Mouse (Mus musculus): ENCODE measurements around the gene Gstm4. TPM values are rescaled to one million over a fixed set of nuclear protein-coding genes. Genes with fewer than 3 reads are reported as not detected.
"Not testable (repeated sequence)": the region's sequence is repeated elsewhere in the genome, so short reads cannot be mapped to it uniquely, and the experiment has no call there.

The Gstm4 gene
- total and polyA plus RNA-seq, 2 experiments from 2014 or later, result 4.1 to 25.9 TPM

GRCm38 (mm10) chr3:107999491-107999890, 45.2 kb downstream of the Gstm4 start:
- no peak overlapping the region for H3K4me3 ChIP-seq (ENCODE audit: low read depth, low read length)
- H3K4me1 ChIP-seq (ENCODE audit: insufficient read depth, low read length), result no peaks in the 10 kb centered on the region
- ATAC-seq (ENCODE audit: low FRiP score), result no peak
- no peaks in the 10 kb centered on the region for H3K9me3 ChIP-seq (ENCODE audit: low read length)
- H3K27me3 ChIP-seq (ENCODE audit: insufficient read depth, low read length), result no peaks in the 10 kb centered on the region
- H3K9ac ChIP-seq (replicated peaks; ENCODE audit: low read length, poor library complexity, severe bottlenecking), result no peak overlapping the region
- no peak overlapping the region for H3K4me2 ChIP-seq (ENCODE audit: low read depth, low read length, poor library complexity, severe bottlenecking)
- WGBS, result 84% methylated on average over 3 of the region's 3 CpGs
- TF ChIP-seq CTCF (IDR thresholded peaks at IDR 0.05), result no peak
- no peak for DNase-seq (ENCODE audit: low spot score)
- no peak overlapping the region for H3K27ac ChIP-seq (ENCODE audit: low read depth, low read length)
- H3K36me3 ChIP-seq (ENCODE audit: insufficient read depth, low read length), result no peaks in the 10 kb centered on the region

- no peak overlapping the region for H3K9ac ChIP-seq (replicated peaks; ENCODE audit: low read length, poor library complexity, severe bottlenecking)
- no peaks in the 10 kb centered on the region for H3K36me3 ChIP-seq (ENCODE audit: insufficient read depth, low read length)
- TF ChIP-seq CTCF (IDR thresholded peaks at IDR 0.05), result no peak
- H3K4me1 ChIP-seq (ENCODE audit: insufficient read depth, low read length), result no peaks in the 10 kb centered on the region
- H3K27ac ChIP-seq (ENCODE audit: low read depth, low read length), result no peak overlapping the region
- no peaks in the 10 kb centered on the region for H3K27me3 ChIP-seq (ENCODE audit: insufficient read depth, low read length)
- no peak for DNase-seq (ENCODE audit: low spot score)
- H3K4me3 ChIP-seq (ENCODE audit: low read depth, low read length), result no peak overlapping the region
- ATAC-seq (ENCODE audit: low FRiP score), result no peak; the same call in 1 of the 2 replicates
- H3K4me2 ChIP-seq (ENCODE audit: low read depth, low read length, poor library complexity, severe bottlenecking), result no peak overlapping the region
- WGBS, result 90% methylated on average over 3 of the region's 3 CpGs
- H3K9me3 ChIP-seq (ENCODE audit: low read length), result no peaks in the 10 kb centered on the region
Observed at GRCm38 (mm10) chr3:107998591-107998990, 46.1 kb downstream of the Gstm4 start.

GRCm38 (mm10) chr3:107996576-107996975, 48.1 kb downstream of the Gstm4 start:
- H3K4me1 ChIP-seq (ENCODE audit: insufficient read depth, low read length), result no peaks in the 10 kb centered on the region
- no peak overlapping the region for H3K9ac ChIP-seq (replicated peaks; ENCODE audit: low read length, poor library complexity, severe bottlenecking)
- H3K27me3 ChIP-seq (ENCODE audit: insufficient read depth, low read length), result no peaks in the 10 kb centered on the region
- H3K36me3 ChIP-seq (ENCODE audit: insufficient read depth, low read length), result no peaks in the 10 kb centered on the region
- H3K9me3 ChIP-seq (ENCODE audit: low read length), result no peaks in the 10 kb centered on the region
- H3K27ac ChIP-seq (ENCODE audit: low read depth, low read length), result no peak overlapping the region
- no peak overlapping the region for H3K4me3 ChIP-seq (ENCODE audit: low read depth, low read length)
- no peak for TF ChIP-seq CTCF (IDR thresholded peaks at IDR 0.05)
- DNase-seq (ENCODE audit: low spot score) (no peak), ATAC-seq (ENCODE audit: low FRiP score) (no peak)
- 87% methylated on average over 4 of the region's 4 CpGs for WGBS
- H3K4me2 ChIP-seq (ENCODE audit: low read depth, low read length, poor library complexity, severe bottlenecking), result no peak overlapping the region

- H3K9me3 ChIP-seq (ENCODE audit: low read length); H3K27me3 ChIP-seq (ENCODE audit: insufficient read depth, low read length); H3K4me3 ChIP-seq (ENCODE audit: low read depth, low read length); H3K4me2 ChIP-seq (ENCODE audit: low read depth, low read length, poor library complexity, severe bottlenecking); H3K4me1 ChIP-seq (ENCODE audit: insufficient read depth, low read length); DNase-seq (ENCODE audit: low spot score); H3K36me3 ChIP-seq (ENCODE audit: insufficient read depth, low read length); H3K27ac ChIP-seq (ENCODE audit: low read depth, low read length); ATAC-seq (ENCODE audit: low FRiP score); H3K9ac ChIP-seq (replicated peaks; ENCODE audit: low read length, poor library complexity, severe bottlenecking): not testable (repeated sequence)
- WGBS, result 73% methylated on average over 2 of the region's 2 CpGs
Observed at GRCm38 (mm10) chr3:107995974-107996373, 48.7 kb downstream of the Gstm4 start.

Other genes starting within 250 kb of the Gstm4 start
- gene Eps8l3, start 167.7 kb downstream of the Gstm4 start, total RNA-seq (2014; rRNA removed), result not detected in 2 replicates
- not detected in 2 replicates for gene Eps8l3, start 167.7 kb downstream of the Gstm4 start, polyA plus RNA-seq (2015; fragmentation: Nextera tagmentation; extraction: Ambion mirVana)
- gene Gstm5, start 149.1 kb downstream of the Gstm4 start, total RNA-seq (2014; rRNA removed), result 142 and 166 TPM in 2 replicates
- 316 and 320 TPM in 2 replicates for gene Gstm5, start 149.1 kb downstream of the Gstm4 start, polyA plus RNA-seq (2015; fragmentation: Nextera tagmentation; extraction: Ambion mirVana)
- 28.5 and 36.4 TPM in 2 replicates for gene Gstm7, start 113.1 kb downstream of the Gstm4 start, total RNA-seq (2014; rRNA removed)
- 38.3 and 38.9 TPM in 2 replicates for gene Gstm7, start 113.1 kb downstream of the Gstm4 start, polyA plus RNA-seq (2015; fragmentation: Nextera tagmentation; extraction: Ambion mirVana)
- 16.7 and 25.5 TPM in 2 replicates for gene Gstm6, start 101.1 kb downstream of the Gstm4 start, total RNA-seq (2014; rRNA removed)
- gene Gstm6, start 101.1 kb downstream of the Gstm4 start, polyA plus RNA-seq (2015; fragmentation: Nextera tagmentation; extraction: Ambion mirVana), result 27.2 and 31.6 TPM in 2 replicates
- not detected in 2 replicates for gene Gstm3, start 75.6 kb downstream of the Gstm4 start, total RNA-seq (2014; rRNA removed)
- gene Gstm3, start 75.6 kb downstream of the Gstm4 start, polyA plus RNA-seq (2015; fragmentation: Nextera tagmentation; extraction: Ambion mirVana), result not detected in 2 replicates
- 8.5 and 10.2 TPM in 2 replicates for gene Gstm2, start 58.4 kb downstream of the Gstm4 start, total RNA-seq (2014; rRNA removed)
- gene Gstm2, start 58.4 kb downstream of the Gstm4 start, polyA plus RNA-seq (2015; fragmentation: Nextera tagmentation; extraction: Ambion mirVana), result 13.0 and 14.8 TPM in 2 replicates
- 105 and 142 TPM in 2 replicates for gene Gstm1, start 26.9 kb downstream of the Gstm4 start, total RNA-seq (2014; rRNA removed)
- 293 and 371 TPM in 2 replicates for gene Gstm1, start 26.9 kb downstream of the Gstm4 start, polyA plus RNA-seq (2015; fragmentation: Nextera tagmentation; extraction: Ambion mirVana)
- 58.4 and 79.8 TPM in 2 replicates for gene Ampd2, start 41.8 kb upstream of the Gstm4 start, total RNA-seq (2014; rRNA removed)
- gene Ampd2, start 41.8 kb upstream of the Gstm4 start, polyA plus RNA-seq (2015; fragmentation: Nextera tagmentation; extraction: Ambion mirVana), result 58.8 and 60.0 TPM in 2 replicates
- 0.28 TPM in 1 of 2 replicates, not detected in the other for gene Gnat2, start 47.9 kb upstream of the Gstm4 start, total RNA-seq (2014; rRNA removed)
- 0.26 and 0.28 TPM in 2 replicates for gene Gnat2, start 47.9 kb upstream of the Gstm4 start, polyA plus RNA-seq (2015; fragmentation: Nextera tagmentation; extraction: Ambion mirVana)
- 70.8 and 97.2 TPM in 2 replicates for gene Gnai3, start 101.3 kb upstream of the Gstm4 start, total RNA-seq (2014; rRNA removed)
- gene Gnai3, start 101.3 kb upstream of the Gstm4 start, polyA plus RNA-seq (2015; fragmentation: Nextera tagmentation; extraction: Ambion mirVana), result 87.4 and 93.6 TPM in 2 replicates
- gene Gpr61, start 110.0 kb upstream of the Gstm4 start, total RNA-seq (2014; rRNA removed), result 12.2 and 12.8 TPM in 2 replicates
- 7.8 and 8.4 TPM in 2 replicates for gene Gpr61, start 110.0 kb upstream of the Gstm4 start, polyA plus RNA-seq (2015; fragmentation: Nextera tagmentation; extraction: Ambion mirVana)
- 35.5 and 37.8 TPM in 2 replicates for gene Amigo1, start 141.4 kb upstream of the Gstm4 start, total RNA-seq (2014; rRNA removed)
- gene Amigo1, start 141.4 kb upstream of the Gstm4 start, polyA plus RNA-seq (2015; fragmentation: Nextera tagmentation; extraction: Ambion mirVana), result 12.2 and 12.6 TPM in 2 replicates
- 3.7 and 4.9 TPM in 2 replicates for gene Cyb561d1, start 156.3 kb upstream of the Gstm4 start, total RNA-seq (2014; rRNA removed)
- 3.5 and 4.0 TPM in 2 replicates for gene Cyb561d1, start 156.3 kb upstream of the Gstm4 start, polyA plus RNA-seq (2015; fragmentation: Nextera tagmentation; extraction: Ambion mirVana)
- gene Atxn7l2, start 166.0 kb upstream of the Gstm4 start, total RNA-seq (2014; rRNA removed), result 22.5 and 24.9 TPM in 2 replicates
- 16.1 and 19.3 TPM in 2 replicates for gene Atxn7l2, start 166.0 kb upstream of the Gstm4 start, polyA plus RNA-seq (2015; fragmentation: Nextera tagmentation; extraction: Ambion mirVana)
- gene Sypl2, start 181.8 kb upstream of the Gstm4 start, total RNA-seq (2014; rRNA removed), result 0.42 and 0.55 TPM in 2 replicates
- 0.10 and 0.17 TPM in 2 replicates for gene Sypl2, start 181.8 kb upstream of the Gstm4 start, polyA plus RNA-seq (2015; fragmentation: Nextera tagmentation; extraction: Ambion mirVana)
- gene Psma5, start 212.0 kb upstream of the Gstm4 start, total RNA-seq (2014; rRNA removed), result 93.3 and 102 TPM in 2 replicates
- 221 and 224 TPM in 2 replicates for gene Psma5, start 212.0 kb upstream of the Gstm4 start, polyA plus RNA-seq (2015; fragmentation: Nextera tagmentation; extraction: Ambion mirVana)
- gene Sort1, start 239.2 kb upstream of the Gstm4 start, total RNA-seq (2014; rRNA removed), result 68.4 and 80.3 TPM in 2 replicates
- gene Sort1, start 239.2 kb upstream of the Gstm4 start, polyA plus RNA-seq (2015; fragmentation: Nextera tagmentation; extraction: Ambion mirVana), result 11.2 and 12.7 TPM in 2 replicates